Mouse (Mus musculus) ZHBTc4 (cell line): ENCODE results near the gene Lrrc34.
A peak's percentile ranks its signal among the peaks of the same experiment; 100 is the strongest.

Experiments used
- DNase-seq: peaks from one replicate; pipeline ENCODE4 v3.0.0-alpha.2; 2011; ENCODE audit warnings: low read depth, low spot score

Lrrc34 gene

GRCm38 (mm10) chr3:30600717-30601116 lies 47.0 kb downstream of the Lrrc34 start:
- no peak for DNase-seq

GRCm38 (mm10) chr3:30599711-30600545 lies 47.7 kb downstream of the Lrrc34 start, which contains the start of gene Actrt3:
TSS of gene Actrt3 (minus strand) at chr3:30599939.
- DNase-seq, result peak; percentile 49

GRCm38 (mm10) chr3:30597271-30597670 lies 50.4 kb downstream of the Lrrc34 start:
- no peak for DNase-seq

DNA sequence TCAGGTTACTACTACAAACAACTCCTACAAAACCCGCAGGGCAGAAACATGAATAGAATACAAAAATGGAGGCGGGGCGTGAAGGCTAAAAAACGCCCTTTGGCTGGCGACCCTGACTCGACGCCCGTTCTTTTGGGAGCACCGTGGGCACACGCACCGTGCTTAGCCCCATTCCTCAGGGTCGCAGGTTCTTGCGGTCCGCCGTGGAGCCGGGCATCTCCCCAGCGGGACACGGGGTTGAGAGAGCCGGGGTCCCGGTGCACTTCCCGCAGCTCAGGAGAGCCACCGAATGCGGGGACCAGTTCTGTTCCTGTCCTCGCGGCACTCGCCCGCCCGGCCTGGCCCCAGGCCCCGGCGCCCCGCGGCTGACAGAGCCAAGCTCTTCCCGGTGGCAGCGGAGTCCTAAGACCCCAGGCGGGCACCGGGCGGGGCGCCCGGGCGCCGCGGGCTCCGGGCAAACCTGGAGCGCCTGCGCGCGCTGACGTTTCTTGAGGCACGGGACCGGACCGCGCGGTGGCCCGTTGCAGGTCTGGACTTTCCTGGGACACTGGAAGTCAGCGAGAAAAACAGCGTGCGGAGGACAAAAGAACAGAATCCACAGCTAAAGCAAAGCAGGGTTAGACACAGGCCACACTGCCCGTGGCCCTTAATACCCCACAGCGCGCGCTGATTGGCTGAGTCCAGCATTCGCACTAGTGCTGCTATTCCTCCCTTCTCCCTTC lies 52.4 kb downstream of the Lrrc34 start:
- DNase-seq, result peak; percentile 56

DNA sequence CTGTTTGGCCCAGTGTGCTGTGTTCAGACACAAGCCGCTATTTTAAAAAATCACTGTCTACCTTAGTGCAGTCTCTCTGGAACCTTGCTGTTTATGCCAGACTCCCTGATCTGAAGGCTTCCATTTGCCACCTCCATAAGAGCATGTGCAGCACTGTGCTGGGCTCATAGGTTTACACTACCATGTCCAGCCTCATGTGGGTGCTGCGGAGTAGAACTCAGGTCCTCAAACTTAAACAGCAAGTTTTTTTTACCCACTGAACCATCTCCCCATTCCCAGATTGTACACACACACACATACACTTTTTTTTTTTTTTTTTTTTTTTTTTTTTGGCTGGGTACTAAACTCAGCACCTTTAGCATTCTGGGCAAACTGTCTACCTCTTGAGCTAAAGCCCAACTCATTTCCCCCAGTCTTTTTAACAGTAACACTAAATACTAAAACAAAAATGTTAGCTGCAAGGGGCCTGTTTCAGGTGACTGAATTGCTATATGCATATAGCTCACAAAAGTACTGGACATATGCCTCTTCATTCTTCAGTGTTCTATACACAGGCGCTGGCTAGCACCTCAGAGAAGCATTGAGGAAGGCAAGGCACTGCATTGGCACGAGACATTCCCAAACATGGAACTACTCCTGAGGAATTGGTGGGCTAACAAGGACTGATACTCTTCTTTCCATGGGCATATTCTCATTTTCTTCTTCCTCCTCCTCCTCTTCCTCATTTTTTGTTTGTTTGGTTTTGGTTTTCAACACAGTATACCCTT lies 53.8 kb downstream of the Lrrc34 start:
- DNase-seq, result peak; percentile 83

DNA sequence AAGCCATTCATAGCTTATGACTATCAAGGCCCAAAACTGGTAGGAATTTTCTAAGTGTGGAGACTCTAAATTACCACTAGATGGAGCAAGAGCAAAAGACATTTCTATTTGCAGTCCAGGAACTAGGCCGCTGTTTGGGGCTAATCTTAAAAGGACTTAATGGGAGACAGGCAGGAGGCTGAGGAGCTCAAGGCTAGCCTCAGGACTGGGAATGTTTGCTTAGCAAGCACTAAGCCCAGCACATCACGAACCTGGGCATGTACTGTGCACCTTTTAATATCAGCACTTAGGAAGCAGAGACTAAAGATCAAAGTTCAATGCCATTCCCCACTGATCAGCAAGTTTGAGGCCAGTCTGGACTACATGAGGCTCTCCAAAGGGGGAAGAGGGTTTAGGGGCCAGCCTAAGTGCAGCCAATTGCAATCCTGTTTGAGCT lies 55.2 kb downstream of the Lrrc34 start:
- peak; percentile 84 for DNase-seq

DNA sequence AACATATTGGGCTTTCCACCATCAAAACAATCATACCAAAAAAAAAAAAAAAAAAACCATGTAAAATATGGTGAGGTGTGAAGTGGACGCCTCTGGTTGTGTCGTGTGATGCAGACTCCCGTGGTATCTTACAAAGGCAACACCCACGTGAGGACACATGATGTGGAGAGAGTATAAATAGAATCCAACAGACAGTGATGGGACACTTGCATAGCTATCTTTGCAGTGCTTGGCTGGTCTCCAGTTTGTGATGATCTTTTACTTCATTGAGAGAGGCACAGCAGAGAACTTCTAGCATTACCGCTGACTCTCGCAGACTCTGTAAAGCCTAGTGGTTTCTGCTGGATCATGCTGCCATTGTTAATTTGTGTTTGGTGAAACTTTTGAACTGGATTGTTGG lies 58.8 kb downstream of the Lrrc34 start:
- no peak for DNase-seq
